Mouse (Mus musculus) E14TG2a.4 (cell line): ENCODE measurements at regions not wholly inside any gene's neighbourhood (a gene's known extent, or its start where the extent isn't known, plus 50 kb on each side); places are given as distances from the start of the nearest gene placed in this dataset.

Experiments
- H3K27me3 ChIP-seq: 2 replicates; pipeline ENCODE4 v1.6.1; 2014; ENCODE audit warnings: low read length, control low read depth; ENCODE audit not compliant: insufficient read depth
- H3K36me3 ChIP-seq: 2 replicates; pipeline ENCODE4 v1.6.1; 2014; ENCODE audit warnings: low read length, control low read depth; ENCODE audit not compliant: insufficient read depth
- H3K4me1 ChIP-seq: replicated peaks from 2 replicates; pipeline ENCODE4 v1.6.1; 2014; ENCODE audit warnings: low read depth, low read length, control low read depth
- H3K4me3 ChIP-seq: replicated peaks from 2 replicates; pipeline ENCODE4 v1.5.1; 2014; ENCODE audit warnings: mild to moderate bottlenecking, low read length
- H3K9me3 ChIP-seq: 2 replicates; pipeline ENCODE4 v1.6.1; 2014; ENCODE audit warnings: low read length, control low read depth
- CTCF ChIP-seq: conservative IDR thresholded peaks from 2 replicates; pipeline ENCODE4 v1.5.1; 2014; ENCODE audit warnings: low read length
- NANOG ChIP-seq: IDR thresholded peaks from 2 replicates; pipeline ENCODE4 v1.6.1; 2014; ENCODE audit warnings: borderline replicate concordance, low read length, mixed read lengths
- POU5F1 ChIP-seq: IDR thresholded peaks from 2 replicates; pipeline ENCODE4 v1.6.1; 2014; ENCODE audit warnings: low read length, borderline replicate concordance

GRCm38 (mm10) chr16:31508981-31509380, 86.9 kb downstream of the Bdh1 start:
- peak overlapping the region; percentile 69 for H3K4me3 ChIP-seq
- H3K4me1 ChIP-seq: peaks cover 73% of the 10 kb centered on the region
- no peaks in the 10 kb centered on the region for H3K36me3 ChIP-seq
- no peaks in the 10 kb centered on the region for H3K27me3 ChIP-seq
- no peaks in the 10 kb centered on the region for H3K9me3 ChIP-seq
- TF ChIP-seq CTCF (no peak), POU5F1 (no peak), NANOG (no peak)

DNA sequence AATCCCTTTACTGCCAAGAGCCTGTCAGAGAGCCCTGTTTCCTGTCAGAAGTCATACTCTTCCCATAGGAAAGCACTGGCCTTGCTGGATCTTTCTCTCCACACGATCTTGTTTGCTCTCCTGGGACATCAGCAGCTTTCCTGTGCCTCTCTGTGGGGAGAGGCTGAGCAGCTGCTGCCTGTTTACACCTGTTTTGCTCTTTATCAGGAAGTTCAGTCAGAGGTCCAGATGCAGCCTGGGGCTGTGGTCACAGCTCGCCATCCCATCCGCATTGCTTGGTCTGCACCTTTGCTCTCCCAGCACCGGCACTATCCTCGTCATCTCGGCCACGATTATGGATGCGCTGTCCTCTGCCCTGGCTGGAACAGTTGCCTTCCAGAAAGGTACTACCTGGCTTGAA, 88.0 kb downstream of the Bdh1 start:
- Histone ChIP-seq H3K27me3 (no peaks in the 10 kb centered on the region), H3K36me3 (no peaks in the 10 kb centered on the region)

DNA sequence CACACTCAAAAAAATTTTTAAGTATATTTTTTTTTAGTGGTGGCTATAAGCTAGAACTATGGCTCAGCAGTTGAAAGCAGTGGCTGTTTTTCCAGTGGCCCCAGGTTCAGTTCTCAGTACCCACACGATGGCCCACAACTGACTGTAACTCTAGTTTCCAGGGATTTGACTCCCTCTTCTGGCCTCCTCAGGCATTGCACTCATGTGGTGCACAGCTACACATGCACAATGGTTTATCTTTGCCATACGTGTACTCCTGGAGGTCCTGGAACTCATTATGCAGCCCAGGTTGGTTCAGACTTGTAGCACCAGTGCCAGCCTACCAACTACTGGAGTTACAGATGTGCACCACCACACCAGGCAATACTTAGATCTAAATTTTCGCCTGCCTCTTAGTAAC, 96.7 kb downstream of the Bdh1 start:
- no peak for TF ChIP-seq POU5F1
- no peak for TF ChIP-seq NANOG
- TF ChIP-seq CTCF: peak; percentile 48
- H3K9me3 ChIP-seq: 0 out of 2 replicates have a peak, but pooled peaks cover 3% of the 10 kb centered on the region
- H3K36me3 ChIP-seq: no peaks in the 10 kb centered on the region
- H3K4me3 ChIP-seq: no peak overlapping the region
- H3K4me1 ChIP-seq: peaks cover 17% of the 10 kb centered on the region
- H3K27me3 ChIP-seq: peaks cover 11% of the 10 kb centered on the region; the same call in 1 of the 2 replicates

More for the DNA sequence above, 88.0 kb downstream of the Bdh1 start:
- no peaks in the 10 kb centered on the region for H3K9me3 ChIP-seq
- no peak for TF ChIP-seq POU5F1
- peak overlapping the region; percentile 60 for H3K4me3 ChIP-seq
- H3K4me1 ChIP-seq: peaks cover 68% of the 10 kb centered on the region

DNA sequence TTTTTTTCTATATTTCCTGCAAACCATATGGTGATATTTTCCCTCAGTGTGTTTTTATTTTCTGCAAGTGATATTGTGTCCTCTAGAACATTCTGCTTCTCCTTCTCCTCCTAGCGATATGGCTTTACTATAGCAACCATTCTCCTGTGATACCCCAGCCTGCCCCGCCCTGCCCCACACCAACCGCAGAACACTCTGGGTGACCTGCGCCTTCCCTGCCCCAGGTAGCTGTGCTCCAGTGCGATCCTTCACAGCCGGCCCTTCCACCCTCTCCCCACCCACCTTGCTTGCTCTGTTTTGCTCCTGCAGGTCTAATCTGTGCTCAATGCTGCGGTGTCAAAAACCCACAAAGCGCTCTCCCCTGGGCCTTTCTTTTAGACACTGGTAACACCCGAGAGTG, 98.0 kb downstream of the Bdh1 start:
- Histone ChIP-seq H3K9me3 (0 out of 2 replicates have a peak, but pooled peaks cover 3% of the 10 kb centered on the region), H3K4me3 (peak overlapping the region; percentile 13; the same call in 1 of the 2 replicates), H3K27me3 (peaks cover 14% of the 10 kb centered on the region), H3K4me1 (peaks cover 17% of the 10 kb centered on the region), H3K36me3 (no peaks in the 10 kb centered on the region)
- TF ChIP-seq POU5F1 (no peak), NANOG (no peak), CTCF (no peak)

- no peak overlapping the region for H3K4me3 ChIP-seq
- no peaks in the 10 kb centered on the region for H3K36me3 ChIP-seq
- H3K4me1 ChIP-seq: peaks cover 25% of the 10 kb centered on the region
- peaks cover 14% of the 10 kb centered on the region for H3K27me3 ChIP-seq
- H3K9me3 ChIP-seq: 0 out of 2 replicates have a peak, but pooled peaks cover 3% of the 10 kb centered on the region
- TF ChIP-seq CTCF (no peak), NANOG (no peak), POU5F1 (no peak)
These were observed 99.7 kb downstream of the Bdh1 start for GRCm38 (mm10) chr16:31521786-31522185.

DNA sequence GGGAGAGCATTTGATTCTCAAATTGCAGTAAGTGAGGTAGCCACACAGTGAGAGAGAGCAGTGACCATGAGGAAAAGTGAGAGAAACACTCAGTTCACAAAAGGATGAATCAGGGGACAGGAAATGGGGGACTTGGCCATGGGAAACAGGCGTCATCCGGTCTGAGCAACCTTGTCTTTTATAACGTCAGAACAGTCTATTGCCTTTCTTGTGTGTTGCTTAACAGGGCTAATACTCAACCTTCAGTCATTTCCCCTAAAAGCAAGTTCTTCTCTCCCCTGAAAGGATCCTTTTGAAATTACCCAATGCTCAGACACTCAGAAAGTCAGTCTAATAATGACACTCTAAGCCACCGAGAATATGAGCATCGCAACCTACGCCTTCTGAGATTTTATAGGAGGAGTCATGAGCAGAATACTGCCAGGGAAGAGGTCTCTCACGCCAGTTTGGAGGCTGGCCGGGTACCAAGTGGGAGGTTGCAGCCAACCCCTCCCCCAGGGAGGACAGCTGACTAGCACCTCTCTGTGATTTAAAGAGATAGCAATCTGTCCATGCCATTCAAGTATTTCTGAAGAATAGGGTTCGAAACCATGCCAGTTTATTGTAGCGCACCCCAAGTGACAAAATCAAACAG, 104.7 kb downstream of the Bdh1 start:
- H3K36me3 ChIP-seq: no peaks in the 10 kb centered on the region
- no peak overlapping the region for H3K4me3 ChIP-seq
- no peak for TF ChIP-seq POU5F1
- no peak for TF ChIP-seq NANOG
- no peak for TF ChIP-seq CTCF
- no peaks in the 10 kb centered on the region for H3K9me3 ChIP-seq
- peaks cover 9% of the 10 kb centered on the region for H3K4me1 ChIP-seq
- peaks cover 8% of the 10 kb centered on the region for H3K27me3 ChIP-seq

- Histone ChIP-seq H3K4me3 (no peak overlapping the region), H3K36me3 (no peaks in the 10 kb centered on the region), H3K9me3 (no peaks in the 10 kb centered on the region), H3K27me3 (peaks cover 7% of the 10 kb centered on the region; the same call in 1 of the 2 replicates), H3K4me1 (peaks cover 9% of the 10 kb centered on the region)
- TF ChIP-seq CTCF (no peak), NANOG (no peak), POU5F1 (no peak)
These were observed 106.7 kb downstream of the Bdh1 start for GRCm38 (mm10) chr16:31528596-31529283.

GRCm38 (mm10) chr16:31529284-31529958, 107.3 kb downstream of the Bdh1 start:
- H3K4me1 ChIP-seq: peaks cover 9% of the 10 kb centered on the region
- peaks cover 4% of the 10 kb centered on the region; the same call in 1 of the 2 replicates for H3K27me3 ChIP-seq
- H3K9me3 ChIP-seq: no peaks in the 10 kb centered on the region
- TF ChIP-seq NANOG: no peak
- TF ChIP-seq POU5F1: no peak
- no peak for TF ChIP-seq CTCF
- no peak overlapping the region for H3K4me3 ChIP-seq
- H3K36me3 ChIP-seq: no peaks in the 10 kb centered on the region
